Mouse (Mus musculus): ENCODE results near the gene Arhgef16.

DNA sequence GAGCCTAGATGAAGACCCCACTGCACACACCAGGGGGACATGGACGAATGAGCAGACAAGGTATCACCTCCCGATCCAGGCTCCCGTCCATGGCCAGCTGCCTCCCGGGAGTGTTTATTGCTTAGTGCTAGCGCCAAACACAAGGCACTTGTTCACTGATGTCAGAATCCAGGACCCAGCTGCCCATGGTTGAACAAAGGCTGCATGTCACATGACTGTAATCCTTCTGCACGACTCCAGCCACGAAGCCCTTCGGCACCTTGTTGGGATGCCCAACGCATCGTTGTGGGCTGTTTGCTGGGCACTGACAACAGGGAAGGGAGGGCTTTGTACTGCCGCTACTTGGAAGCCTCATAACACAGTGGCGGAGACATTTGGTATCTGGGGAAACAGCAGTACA lies 34.3 kb upstream of the Arhgef16 start, which contains the start of gene B230104I21Rik:
- TF ChIP-seq ZC3H11A (IDR thresholded peaks at IDR 0.05; ENCODE audit: borderline replicate concordance, low read depth, low read length) (no peak), ZNF384 (IDR thresholded peaks at IDR 0.05; ENCODE audit: low read depth, low read length) (no peak), HCFC1 (IDR thresholded peaks at IDR 0.05; ENCODE audit: borderline replicate concordance, insufficient read depth, low read length) (no peak), CHD2 (IDR thresholded peaks at IDR 0.05; ENCODE audit: low read depth, low read length) (no peak), MAFK (IDR thresholded peaks at IDR 0.05; ENCODE audit: insufficient read depth, low read depth, low read length) (no peak)
